Mouse (Mus musculus) embryonic facial prominence, embryonic 11.5 days (tissue): Measurements from ENCODE around the gene Taf1c. TPM values are rescaled to one million over a fixed set of nuclear protein-coding genes. Genes with fewer than 3 reads are reported as not detected.
A peak's percentile ranks its signal among the peaks of the same experiment; 100 is the strongest.

ENCODE experiments used
- ATAC-seq: fragments of 200-750 bp; cut with Nextera tagmentation; replicated peaks from 2 replicates; pipeline ENCODE4 v1.8.0; 2017; ENCODE audit warnings: low read depth; ENCODE audit not compliant: insufficient number of reproducible peaks, low FRiP score, low TSS enrichment
- DNase-seq: peaks from one replicate; pipeline ENCODE4 v3.0.0-alpha.2; 2015; ENCODE audit warnings: low spot score
- H3K27ac ChIP-seq: fragments of 300-500 bp; sonication (generic); replicated peaks from 2 replicates; pipeline ENCODE4 v1.5.1; 2014; ENCODE audit warnings: mild to moderate bottlenecking, low read depth, low read length, control low read depth
- H3K27me3 ChIP-seq: fragments of 300-500 bp; sonication (generic); 2 replicates; pipeline ENCODE4 v1.6.1; 2014; ENCODE audit warnings: mild to moderate bottlenecking, low read length, moderate library complexity, mixed read lengths; ENCODE audit not compliant: control insufficient read depth, insufficient read depth
- H3K36me3 ChIP-seq: fragments of 300-500 bp; sonication (generic); replicated peaks from 2 replicates; pipeline ENCODE4 v1.6.1; 2014; ENCODE audit warnings: low read depth, mild to moderate bottlenecking, low read length, moderate library complexity, mixed read lengths; ENCODE audit not compliant: control insufficient read depth, insufficient read depth
- H3K4me1 ChIP-seq: fragments of 300-500 bp; sonication (generic); 2 replicates; pipeline ENCODE4 v1.6.1; 2014; ENCODE audit warnings: low read length, mixed read lengths; ENCODE audit not compliant: control insufficient read depth, insufficient read depth
- H3K4me2 ChIP-seq: fragments of 300-500 bp; sonication (generic); 2 replicates; pipeline ENCODE4 v1.6.1; 2014; ENCODE audit warnings: low read depth, mild to moderate bottlenecking, control low read depth, low read length, moderate library complexity
- H3K4me3 ChIP-seq: fragments of 300-500 bp; sonication (generic); 2 replicates; pipeline ENCODE4 v1.5.1; 2014; ENCODE audit warnings: low read depth, low read length, control low read depth
- H3K9ac ChIP-seq: fragments of 300-500 bp; sonication (generic); replicated peaks from 2 replicates; pipeline ENCODE4 v1.6.1; 2014; ENCODE audit warnings: mild to moderate bottlenecking, control low read depth, low read length
- H3K9me3 ChIP-seq: fragments of 300-500 bp; sonication (generic); replicated peaks from 2 replicates; pipeline ENCODE4 v1.6.1; 2016; ENCODE audit warnings: mild to moderate bottlenecking, low read length, inconsistent platforms, mixed read lengths; ENCODE audit not compliant: control insufficient read depth
- WGBS: fragments of 180-500 bp; shearing (Covaris S2); extraction: QIAGEN DNeasy Blood & Tissue Kit; methylation state at CpG from one replicate; pipeline ENCODE4 v1.1.7; 2014; 5-methylcytosine and 5-hydroxymethylcytosine counted together
- polyA plus RNA-seq: library from polyadenylated mRNA; unstranded; fragments of >200 nt; fragmentation: Nextera tagmentation; extraction: Ambion mirVana; gene quantifications from 2 replicates; pipeline ENCODE4 v1.2.1, GENCODE M21; 2014

Taf1c gene
- 10.3 and 11.0 TPM in 2 replicates for polyA plus RNA-seq

DNA sequence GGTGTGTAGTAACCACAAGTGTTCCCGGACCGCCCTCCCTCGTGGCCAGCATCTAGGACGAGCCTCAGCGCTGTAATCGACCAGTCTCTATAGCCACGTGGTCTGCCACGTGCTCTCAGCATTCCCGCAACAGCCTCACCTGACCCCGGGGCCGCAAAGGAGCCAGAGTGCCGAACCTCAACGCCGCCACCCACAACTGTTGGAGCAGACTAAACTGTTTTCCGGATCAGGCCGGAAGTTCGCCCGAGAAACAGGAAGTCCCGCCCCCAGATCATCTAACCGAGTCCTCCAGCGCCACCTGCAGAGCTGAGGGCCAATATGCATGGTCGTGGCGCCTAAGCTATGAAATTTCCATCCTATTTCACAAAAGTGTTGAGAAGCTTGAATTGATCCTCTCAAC lies at the start of gene Taf1c:
Gene Taf1c (minus strand): TSS at position 227 of the 400 bp plus-strand sequence.
- Histone ChIP-seq H3K27me3 (no peaks in the 10 kb centered on the region), H3K9ac (peak within 1 kb of the TSS; percentile 83), H3K36me3 (0 out of 2 replicates have a peak, but pooled peaks cover 3% of the 10 kb centered on the region), H3K4me3 (peak within 1 kb of the TSS; percentile 78), H3K9me3 (no peaks in the 10 kb centered on the region), H3K4me1 (peaks cover 7% of the 10 kb centered on the region), H3K27ac (no peak within 1 kb of the TSS), H3K4me2 (peak within 1 kb of the TSS; percentile 73)
- ATAC-seq (peak; percentile 42; the same call in 1 of the 2 replicates), DNase-seq (peak; percentile 96)
- 1% methylated on average over 23 of the region's 23 CpGs for WGBS

DNA sequence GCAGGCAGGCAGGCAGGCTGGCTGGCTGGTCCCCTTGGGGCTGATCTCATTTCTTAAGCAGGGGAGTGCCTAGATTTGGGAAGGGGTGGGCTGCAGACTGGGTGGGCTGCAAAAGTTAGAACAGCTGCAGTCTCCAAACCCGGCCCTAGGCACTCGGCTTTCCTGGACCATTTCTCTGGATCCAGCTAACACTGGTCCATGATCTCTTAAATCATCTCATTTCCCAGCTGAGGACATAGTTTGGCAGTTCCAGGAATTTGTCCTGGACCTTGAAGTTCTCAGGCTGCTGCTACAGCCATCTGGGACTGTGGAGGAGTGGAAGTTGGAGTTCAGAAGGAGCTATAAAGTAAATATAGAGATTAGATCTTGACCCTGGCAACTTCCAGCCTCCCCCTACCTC lies 46.3 kb upstream of the Taf1c start:
- no peaks in the 10 kb centered on the region; the same call in 1 of the 2 replicates for H3K4me1 ChIP-seq
- no peaks in the 10 kb centered on the region for H3K27me3 ChIP-seq
- DNase-seq (no peak), ATAC-seq (no peak)
- 50% methylated on average over 2 of the region's 2 CpGs for WGBS
- no peak overlapping the region for H3K4me2 ChIP-seq
- H3K4me3 ChIP-seq, result no peak overlapping the region
- H3K9ac ChIP-seq, result no peak overlapping the region
- H3K27ac ChIP-seq, result no peak overlapping the region
- no peaks in the 10 kb centered on the region for H3K36me3 ChIP-seq
- H3K9me3 ChIP-seq, result no peaks in the 10 kb centered on the region

DNA sequence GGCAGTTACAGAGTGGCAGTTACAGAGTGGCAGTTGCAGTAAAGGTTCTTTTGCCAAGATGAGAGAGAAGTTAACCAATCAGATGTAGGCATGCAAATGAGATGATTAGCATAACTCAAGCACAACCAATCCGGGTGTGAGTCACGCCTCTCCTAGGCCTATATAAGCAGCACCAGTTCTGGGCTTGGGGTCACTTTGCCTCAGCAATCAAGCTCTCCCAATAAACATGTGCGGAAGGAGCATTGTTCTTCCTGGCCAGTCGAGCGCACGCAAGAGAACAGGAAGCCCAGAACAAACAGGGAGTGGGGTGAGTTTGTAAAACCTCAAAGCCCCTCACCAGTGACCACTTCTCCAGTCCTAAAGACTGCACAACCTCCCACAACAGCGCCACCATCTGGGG lies 41.8 kb upstream of the Taf1c start:
- 81% methylated on average over 7 of the region's 7 CpGs for WGBS
- no peak for ATAC-seq
- Histone ChIP-seq H3K9me3 (no peaks in the 10 kb centered on the region), H3K4me2 (no peak overlapping the region), H3K27me3 (no peaks in the 10 kb centered on the region), H3K4me1 (no peaks in the 10 kb centered on the region; the same call in 1 of the 2 replicates), H3K36me3 (no peaks in the 10 kb centered on the region), H3K27ac (no peak overlapping the region), H3K9ac (no peak overlapping the region), H3K4me3 (no peak overlapping the region)
- no peak for DNase-seq

DNA sequence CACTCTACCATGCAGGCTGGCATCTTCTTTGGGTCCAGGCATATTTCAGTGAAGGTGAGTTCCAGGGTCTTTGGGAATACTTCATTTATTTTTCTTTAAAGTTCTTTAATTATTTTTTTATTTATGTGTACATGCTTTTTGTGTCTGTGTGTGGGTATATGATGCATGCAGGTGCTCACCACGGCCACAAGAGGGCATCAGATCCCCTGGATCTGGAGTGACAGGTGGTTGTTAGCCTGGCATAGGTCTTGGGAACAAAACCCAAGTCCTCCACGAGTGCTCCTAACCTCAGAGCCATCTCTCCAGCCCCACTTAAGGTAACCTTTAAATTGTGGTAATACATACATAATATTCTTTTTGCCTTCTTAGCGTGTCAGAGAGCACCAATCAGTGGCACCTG lies 41.2 kb upstream of the Taf1c start:
- Histone ChIP-seq H3K27me3 (no peaks in the 10 kb centered on the region), H3K9me3 (no peaks in the 10 kb centered on the region), H3K27ac (no peak overlapping the region), H3K4me2 (no peak overlapping the region), H3K36me3 (no peaks in the 10 kb centered on the region), H3K4me1 (no peaks in the 10 kb centered on the region), H3K9ac (no peak overlapping the region), H3K4me3 (no peak overlapping the region)
- 79% methylated on average over 3 of the region's 3 CpGs for WGBS
- no peak for DNase-seq
- ATAC-seq, result no peak

DNA sequence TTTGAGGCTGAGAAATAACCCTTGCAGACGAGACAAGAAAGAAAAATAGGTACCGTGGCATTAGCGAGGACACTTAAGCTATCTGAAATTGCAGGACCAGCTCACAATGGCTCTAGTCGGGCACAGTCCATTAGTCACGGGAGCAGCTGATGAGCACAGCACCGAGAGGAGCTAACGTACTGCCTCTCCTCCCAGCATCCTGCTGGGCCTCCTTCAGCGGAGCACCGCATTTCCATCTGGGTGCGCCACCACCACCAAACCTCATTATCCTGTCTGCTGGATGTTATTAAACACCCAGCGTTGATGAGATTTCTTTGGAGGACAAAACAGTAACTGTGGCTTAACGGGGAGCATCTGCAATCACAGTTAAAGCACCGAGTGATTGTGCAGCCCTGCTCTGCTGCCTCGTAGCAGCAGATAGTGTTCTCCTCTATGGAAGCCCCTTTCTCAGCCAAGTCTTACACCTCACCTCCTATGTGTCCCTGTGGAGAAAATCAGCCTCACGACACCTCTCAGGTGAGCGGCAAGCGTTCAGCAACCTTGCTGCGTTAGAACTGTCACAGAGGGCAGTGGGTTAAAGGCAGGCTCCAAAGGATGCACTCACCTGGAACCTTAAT lies 40.1 kb upstream of the Taf1c start:
- H3K9me3 ChIP-seq, result no peaks in the 10 kb centered on the region
- ATAC-seq (no peak), DNase-seq (no peak)
- H3K27ac ChIP-seq, result no peak overlapping the region
- H3K36me3 ChIP-seq, result no peaks in the 10 kb centered on the region
- no peak overlapping the region for H3K4me2 ChIP-seq
- 69% methylated on average over 18 of the region's 18 CpGs for WGBS
- H3K27me3 ChIP-seq, result no peaks in the 10 kb centered on the region
- no peak overlapping the region for H3K4me3 ChIP-seq
- H3K4me1 ChIP-seq, result no peaks in the 10 kb centered on the region
- H3K9ac ChIP-seq, result no peak overlapping the region

DNA sequence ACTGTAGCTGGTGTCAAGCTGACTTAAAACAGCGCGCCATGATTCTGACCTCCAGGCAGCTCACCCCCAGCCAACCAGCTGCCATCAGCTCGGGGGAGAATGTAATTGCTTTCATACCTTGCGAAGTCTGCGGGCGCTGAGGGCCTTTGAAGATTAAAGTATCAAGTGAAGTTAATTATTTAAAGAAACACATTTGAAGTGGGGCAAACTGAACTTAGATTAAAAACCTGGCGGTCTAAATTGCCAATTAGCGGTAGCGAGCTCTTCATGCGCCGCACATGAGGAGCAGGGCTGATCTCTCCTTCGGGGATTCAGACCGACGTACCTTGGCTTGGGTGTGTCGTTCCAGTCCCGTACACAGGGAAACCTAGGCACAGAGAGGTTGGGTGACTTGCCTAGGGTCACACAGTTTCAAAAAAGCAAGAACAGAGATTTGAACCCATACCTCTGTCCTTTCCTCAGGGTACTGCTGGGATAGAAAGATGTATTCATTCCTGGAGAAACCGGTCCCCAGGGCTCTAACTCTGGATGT lies 39.5 kb upstream of the Taf1c start:
- ATAC-seq, result no peak

DNA sequence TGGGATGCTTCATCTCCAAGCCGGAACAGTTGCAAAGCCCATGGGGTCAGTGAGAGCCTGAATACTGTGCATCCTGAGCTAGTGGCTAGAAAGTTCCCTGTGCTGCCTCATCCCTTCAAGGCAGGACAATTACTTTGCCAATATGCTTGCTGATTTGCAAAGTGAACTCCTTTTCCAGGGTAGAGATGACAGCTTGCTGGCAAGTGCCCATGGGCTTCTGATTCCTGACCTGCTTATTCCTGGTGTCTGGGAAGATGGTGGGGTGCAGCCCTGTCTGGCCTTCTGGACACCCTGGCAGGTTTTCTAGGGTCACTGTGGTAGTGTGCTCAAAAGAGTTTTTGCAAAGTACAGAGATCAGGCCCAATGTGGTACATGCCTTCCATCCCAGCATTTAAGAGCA lies 37.9 kb upstream of the Taf1c start:
- no peak for DNase-seq
- no peaks in the 10 kb centered on the region for H3K4me1 ChIP-seq
- H3K4me2 ChIP-seq, result no peak overlapping the region
- no peak overlapping the region for H3K4me3 ChIP-seq
- no peaks in the 10 kb centered on the region for H3K9me3 ChIP-seq
- no peak overlapping the region for H3K9ac ChIP-seq
- no peak overlapping the region for H3K27ac ChIP-seq
- H3K36me3 ChIP-seq, result no peaks in the 10 kb centered on the region
- H3K27me3 ChIP-seq, result no peaks in the 10 kb centered on the region
- WGBS, result 91% methylated on average over 1 of the region's 1 CpGs
- ATAC-seq, result no peak

More for the DNA sequence above, 39.5 kb upstream of the Taf1c start:
- Histone ChIP-seq H3K4me1 (no peaks in the 10 kb centered on the region), H3K27me3 (no peaks in the 10 kb centered on the region), H3K9me3 (no peaks in the 10 kb centered on the region), H3K36me3 (no peaks in the 10 kb centered on the region), H3K4me3 (no peak overlapping the region), H3K27ac (no peak overlapping the region), H3K4me2 (no peak overlapping the region), H3K9ac (no peak overlapping the region)
- WGBS, result 65% methylated on average over 17 of the region's 17 CpGs
- peak; percentile 43 for DNase-seq

DNA sequence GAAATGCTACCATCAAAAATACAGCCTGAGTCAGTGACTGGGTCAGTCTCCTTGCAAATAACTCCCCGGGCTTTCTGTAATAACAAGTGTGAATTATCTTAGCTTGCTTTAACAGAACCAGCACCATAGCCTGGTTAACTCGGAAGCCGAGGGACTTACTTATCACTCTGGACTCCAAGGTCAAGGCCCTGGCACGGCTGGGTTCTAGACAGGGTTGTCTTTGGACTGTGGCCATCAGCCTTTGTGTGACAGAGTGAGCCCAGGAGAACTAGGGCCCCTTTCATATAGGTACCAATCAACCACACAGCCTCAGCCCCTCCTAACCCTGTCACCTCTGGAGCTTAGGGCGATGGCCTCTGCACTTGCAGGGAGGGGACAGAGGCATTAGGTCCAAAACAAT lies 36.0 kb upstream of the Taf1c start:
- DNase-seq (no peak), ATAC-seq (no peak)
- Histone ChIP-seq H3K4me3 (no peak overlapping the region), H3K27ac (no peak overlapping the region), H3K27me3 (no peaks in the 10 kb centered on the region), H3K4me2 (no peak overlapping the region), H3K9ac (no peak overlapping the region), H3K9me3 (no peaks in the 10 kb centered on the region), H3K36me3 (no peaks in the 10 kb centered on the region), H3K4me1 (no peaks in the 10 kb centered on the region)
- 80% methylated on average over 5 of the region's 5 CpGs for WGBS
